Mouse (Mus musculus) layer of hippocampus, adult 2 months (tissue): Measurements from ENCODE around the gene Trim54. TPM values are rescaled to one million over a fixed set of nuclear protein-coding genes. Genes with fewer than 3 reads are reported as not detected.
A peak's percentile ranks its signal among the peaks of the same experiment; 100 is the strongest.

Source experiments
- DNase-seq, 2 experiments: peaks; one replicate each; pipeline ENCODE4 v3.0.0; 2022; ENCODE audit warnings: low spot score in 2 of 2
- H3K27ac ChIP-seq: fragments of 200-600 bp; 2 replicates; pipeline ENCODE4 v1.8.1; 2022
- H3K4me3 ChIP-seq: fragments of 200-600 bp; 2 replicates; pipeline ENCODE4 v1.8.1; 2022; ENCODE audit warnings: mild to moderate bottlenecking
- CTCF ChIP-seq: fragments of 200-600 bp; conservative IDR thresholded peaks from 2 replicates; pipeline ENCODE4 v1.8.1; 2022; ENCODE audit warnings: antibody characterized with exemption, mild to moderate bottlenecking, moderate library complexity
- total RNA-seq, 2 experiments: library from RNA; stranded (reverse); gene quantifications; 2 replicates each; pipeline ENCODE4 v1.2.3; 2021

Trim54 gene
- total RNA-seq, 2 experiments from 2014 or later = not detected

GRCm38 (mm10) chr5:31092231-31092975, 24.1 kb upstream of the Trim54 start:
- Histone ChIP-seq H3K27ac (peak overlapping the region; percentile 97), H3K4me3 (peak overlapping the region; percentile 75)
- TF ChIP-seq CTCF = no peak
- peak in 1 of 2 experiments; percentile 66 for DNase-seq

GRCm38 (mm10) chr5:31093151-31094041, 23.1 kb upstream of the Trim54 start:
- H3K4me3 ChIP-seq = peak overlapping the region; percentile 75
- peak overlapping the region; percentile 97 for H3K27ac ChIP-seq
- DNase-seq = peak; percentile 66 to 71
- no peak for TF ChIP-seq CTCF

DNA sequence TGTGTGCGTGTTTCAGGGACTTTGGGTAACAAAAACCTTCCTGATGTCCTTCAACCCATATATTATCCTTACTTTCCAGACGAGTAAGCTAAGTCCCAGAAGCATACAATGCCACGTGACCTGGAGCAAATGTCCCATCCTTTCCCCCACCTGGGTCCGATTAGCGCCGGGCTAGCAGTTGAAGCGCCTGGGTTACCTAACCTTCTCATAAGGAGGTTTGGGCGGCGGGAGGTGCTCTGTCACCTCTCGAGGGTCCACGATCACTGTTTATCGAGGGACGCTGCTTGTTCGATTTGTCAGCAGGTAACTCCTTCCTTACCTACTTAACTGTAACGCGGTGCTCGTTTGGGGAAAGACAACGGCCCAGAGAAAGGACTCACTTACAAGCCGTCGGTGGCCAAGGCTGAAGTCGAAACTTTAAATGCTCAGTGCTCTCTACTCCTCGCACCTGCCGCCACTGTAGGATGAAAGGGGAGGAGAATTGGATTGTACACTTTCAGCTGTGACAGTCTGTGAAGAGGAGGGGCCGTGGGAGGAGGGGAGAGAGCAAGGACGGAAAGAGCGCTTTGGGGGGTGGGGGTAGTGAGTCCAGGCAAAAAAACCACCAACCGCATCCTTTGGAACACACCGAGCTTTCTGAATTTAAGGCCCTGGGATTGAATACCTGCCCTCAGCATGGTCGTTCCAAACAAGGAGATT, 22.3 kb upstream of the Trim54 start:
- peak overlapping the region; percentile 44 for H3K4me3 ChIP-seq
- no peak for TF ChIP-seq CTCF
- no peak for DNase-seq
- peak overlapping the region; percentile 59; the same call in 1 of the 2 replicates for H3K27ac ChIP-seq

- 0 out of 2 replicates have a peak, but pooled peaks have one; percentile 17 for TF ChIP-seq CTCF
- peak overlapping the region; percentile 44 for H3K4me3 ChIP-seq
- peak overlapping the region; percentile 59 for H3K27ac ChIP-seq
- DNase-seq = peak in 1 of 2 experiments; percentile 44
Measured at GRCm38 (mm10) chr5:31094799-31095691, 21.5 kb upstream of the Trim54 start.

GRCm38 (mm10) chr5:31095711-31096480, 20.6 kb upstream of the Trim54 start:
- peak; percentile 46 for TF ChIP-seq CTCF
- Histone ChIP-seq H3K27ac (no peak overlapping the region), H3K4me3 (peak overlapping the region; percentile 44)
- no peak for DNase-seq

GRCm38 (mm10) chr5:31105814-31106335, 10.6 kb upstream of the Trim54 start, which contains the start of gene Dnajc5g:
TSS of gene Dnajc5g (plus strand) at chr5:31106285.
- DNase-seq = no peak
- no peak within 1 kb of the TSS for H3K4me3 ChIP-seq
- TF ChIP-seq CTCF = no peak
- no peak within 1 kb of the TSS for H3K27ac ChIP-seq

DNA sequence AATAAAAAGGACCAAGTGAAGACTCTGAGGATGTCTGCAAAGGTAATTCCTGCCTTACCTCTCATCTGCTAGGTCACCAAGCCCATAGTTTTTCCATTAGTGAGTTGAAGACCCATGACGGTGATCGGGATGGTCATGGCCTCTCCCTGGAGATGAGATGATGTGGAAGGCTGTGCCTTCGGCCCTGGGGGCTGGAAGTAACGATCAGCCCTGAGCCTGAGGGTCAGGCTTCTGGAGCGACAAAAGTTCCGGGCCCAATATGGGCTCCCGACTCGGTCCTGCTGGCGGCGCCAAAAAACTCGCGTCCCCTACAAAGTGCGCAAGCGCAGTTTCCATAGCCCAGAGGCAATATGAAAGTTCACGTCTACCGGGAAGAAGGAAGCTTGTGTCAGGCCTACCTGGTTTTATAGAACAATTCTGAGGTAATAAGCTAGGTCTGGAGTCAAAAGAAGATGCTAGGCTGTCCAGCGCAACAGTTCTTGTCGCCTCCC, 8.5 kb upstream of the Trim54 start, which contains the start of gene Slc30a3:
Slc30a3 (minus strand) TSS at position 238 of the 491 bp plus-strand sequence.
- H3K4me3 ChIP-seq = no peak within 1 kb of the TSS
- TF ChIP-seq CTCF = no peak
- DNase-seq = no peak
- no peak within 1 kb of the TSS for H3K27ac ChIP-seq

DNA sequence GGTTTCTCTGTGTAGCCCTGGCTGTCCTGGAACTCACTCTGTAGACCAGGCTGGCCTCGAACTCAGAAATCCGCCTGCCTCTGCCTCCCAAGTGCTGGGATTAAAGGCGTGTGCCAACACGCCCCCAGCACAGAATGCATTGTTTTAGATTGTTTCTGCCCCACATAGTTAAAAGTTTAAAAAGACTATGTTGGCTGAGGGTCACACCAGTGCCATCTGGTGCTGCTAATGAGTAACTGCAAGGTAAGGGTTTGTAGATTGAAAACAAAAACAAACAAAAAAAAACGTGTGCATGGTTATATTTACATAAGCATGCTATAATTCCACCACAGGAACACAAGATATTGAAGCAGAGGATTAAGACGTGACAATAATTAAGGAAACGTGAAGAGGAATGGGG, 5.7 kb upstream of the Trim54 start:
- H3K4me3 ChIP-seq = no peak overlapping the region
- no peak overlapping the region for H3K27ac ChIP-seq
- no peak for DNase-seq
- TF ChIP-seq CTCF = peak; percentile 79

- no peak overlapping the region for H3K4me3 ChIP-seq
- DNase-seq = no peak
- TF ChIP-seq CTCF = no peak
- H3K27ac ChIP-seq = no peak overlapping the region
Measured at GRCm38 (mm10) chr5:31116912-31117311, 400 bp downstream of the Trim54 start.

DNA sequence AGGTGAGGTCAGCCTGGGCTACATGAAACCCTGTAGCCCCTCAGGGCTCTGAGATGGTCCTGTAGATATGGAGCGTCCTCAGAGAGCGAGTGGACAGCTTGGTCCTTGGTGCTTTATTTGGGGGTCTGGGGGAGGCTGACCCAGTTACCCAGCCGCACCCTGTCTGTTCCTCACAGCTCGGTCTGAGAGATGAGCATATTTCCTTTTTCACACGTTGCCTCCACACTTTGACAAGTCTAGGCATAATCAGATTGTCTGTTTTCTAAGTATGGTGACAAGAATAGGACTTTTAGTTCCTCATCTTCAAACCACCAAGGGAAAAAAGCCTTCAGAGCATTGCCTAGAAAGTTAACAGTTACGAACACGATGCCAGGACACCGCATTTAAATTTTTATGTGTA, 4.6 kb downstream of the Trim54 start:
- TF ChIP-seq CTCF = no peak
- DNase-seq = no peak
- no peak overlapping the region for H3K4me3 ChIP-seq
- H3K27ac ChIP-seq = no peak overlapping the region

DNA sequence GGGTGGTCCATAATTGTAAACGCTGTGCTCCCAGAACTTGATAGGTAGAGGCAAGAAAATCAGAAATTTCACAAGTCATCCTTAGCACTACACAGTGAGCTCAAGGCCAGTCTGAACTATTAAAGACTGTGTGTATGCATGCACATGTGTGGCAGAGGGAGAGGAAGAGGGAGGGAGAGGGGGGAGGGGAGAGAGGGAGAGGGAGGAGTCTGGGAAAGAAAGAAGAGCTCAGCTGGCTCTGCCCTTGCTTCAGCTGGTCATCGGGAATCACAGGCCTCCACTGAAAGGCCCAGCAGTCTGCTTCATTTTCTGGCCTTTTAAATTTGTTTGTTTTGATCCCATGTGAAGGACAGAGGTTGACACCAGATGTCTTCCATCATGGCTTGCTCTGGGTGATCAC, 7.0 kb downstream of the Trim54 start:
- Histone ChIP-seq H3K4me3 (no peak overlapping the region), H3K27ac (no peak overlapping the region)
- no peak for TF ChIP-seq CTCF
- no peak for DNase-seq
